Mouse (Mus musculus) neural tube, embryonic 11.5 days (tissue): Measurements from ENCODE around the gene Dcaf15. TPM values are rescaled to one million over a fixed set of nuclear protein-coding genes. Genes with fewer than 3 reads are reported as not detected.

Experiments
- ATAC-seq: fragments of 200-750 bp; cut with Nextera tagmentation; 2 replicates; pipeline ENCODE4 v1.8.0; 2017; ENCODE audit warnings: moderate number of reproducible peaks, mild to moderate bottlenecking, moderate TSS enrichment, moderate library complexity; ENCODE audit not compliant: insufficient read depth, low FRiP score, low TSS enrichment
- DNase-seq: peaks from one replicate; pipeline ENCODE4 v3.0.0-alpha.2; 2015; ENCODE audit warnings: low spot score
- H3K27ac ChIP-seq: fragments of 300-500 bp; sonication (generic); 2 replicates; pipeline ENCODE4 v1.5.1; 2014; ENCODE audit warnings: low read depth, mild to moderate bottlenecking, low read length
- H3K27me3 ChIP-seq: fragments of 300-500 bp; sonication (generic); 2 replicates; pipeline ENCODE4 v1.6.1; 2014; ENCODE audit warnings: mild to moderate bottlenecking, low read length, mixed read lengths; ENCODE audit not compliant: control insufficient read depth, insufficient read depth
- H3K36me3 ChIP-seq: fragments of 300-500 bp; sonication (generic); 2 replicates; pipeline ENCODE4 v1.6.1; 2014; ENCODE audit warnings: mild to moderate bottlenecking, low read length, moderate library complexity, mixed read lengths; ENCODE audit not compliant: control insufficient read depth, insufficient read depth
- H3K4me1 ChIP-seq: fragments of 300-500 bp; sonication (generic); 2 replicates; pipeline ENCODE4 v1.6.1; 2014; ENCODE audit warnings: low read length, mixed read lengths; ENCODE audit not compliant: control insufficient read depth, insufficient read depth
- H3K4me2 ChIP-seq: fragments of 300-500 bp; sonication (generic); 2 replicates; pipeline ENCODE4 v1.6.1; 2014; ENCODE audit warnings: low read depth, mild to moderate bottlenecking, moderate library complexity
- H3K4me3 ChIP-seq: fragments of 300-500 bp; sonication (generic); 2 replicates; pipeline ENCODE4 v1.5.1; 2014; ENCODE audit warnings: low read depth, low read length
- H3K9ac ChIP-seq: fragments of 300-500 bp; sonication (generic); 2 replicates; pipeline ENCODE4 v1.6.1; 2014; ENCODE audit warnings: mild to moderate bottlenecking, low read length
- H3K9me3 ChIP-seq: fragments of 300-500 bp; sonication (generic); 2 replicates; pipeline ENCODE4 v1.6.1; 2016; ENCODE audit warnings: low read length; ENCODE audit not compliant: control insufficient read depth
- WGBS: fragments of 180-500 bp; shearing (Covaris S2); extraction: QIAGEN DNeasy Blood & Tissue Kit; methylation state at CpG from one replicate; pipeline ENCODE4 v1.1.7; 2014; 5-methylcytosine and 5-hydroxymethylcytosine counted together
- polyA plus RNA-seq: library from polyadenylated mRNA; unstranded; fragments of >200 nt; fragmentation: Nextera tagmentation; extraction: Ambion mirVana; gene quantifications from 2 replicates; pipeline ENCODE4 v1.2.1, GENCODE M21; 2014

Gene Dcaf15
- polyA plus RNA-seq, result 17.0 and 17.1 TPM in 2 replicates

- H3K9ac ChIP-seq, result peak within 1 kb of the TSS; percentile 74
- H3K36me3 ChIP-seq, result peaks cover 5% of the 10 kb centered on the region
- peaks cover 12% of the 10 kb centered on the region for H3K4me1 ChIP-seq
- peak within 1 kb of the TSS; percentile 76 for H3K27ac ChIP-seq
- ATAC-seq, result peak; percentile 96
- no peaks in the 10 kb centered on the region for H3K27me3 ChIP-seq
- H3K4me2 ChIP-seq, result peak within 1 kb of the TSS; percentile 80
- H3K4me3 ChIP-seq, result peak within 1 kb of the TSS; percentile 64
- no peaks in the 10 kb centered on the region for H3K9me3 ChIP-seq
- 8% methylated on average over 40 of the region's 42 CpGs for WGBS
- DNase-seq, result peak; percentile 98
These were observed at the start of gene Dcaf15 for GRCm38 (mm10) chr8:84104697-84105609. Gene Dcaf15, minus strand, starts transcription at chr8:84104768.

- ATAC-seq (no peak), DNase-seq (no peak)
- Histone ChIP-seq H3K4me3 (no peak overlapping the region), H3K9me3 (no peaks in the 10 kb centered on the region), H3K36me3 (peaks cover under 1% of the 10 kb centered on the region; the same call in 1 of the 2 replicates), H3K4me2 (no peak overlapping the region), H3K27me3 (no peaks in the 10 kb centered on the region), H3K27ac (no peak overlapping the region), H3K9ac (no peak overlapping the region), H3K4me1 (no peaks in the 10 kb centered on the region; the same call in 1 of the 2 replicates)
- WGBS, result 76% methylated on average over 3 of the region's 3 CpGs
These were observed 44.6 kb upstream of the Dcaf15 start for GRCm38 (mm10) chr8:84149181-84149580.

GRCm38 (mm10) chr8:84148531-84148850, 43.9 kb upstream of the Dcaf15 start:
- no peaks in the 10 kb centered on the region for H3K9me3 ChIP-seq
- no peak for DNase-seq
- H3K27ac ChIP-seq, result no peak overlapping the region
- WGBS, result 94% methylated on average over 5 of the region's 5 CpGs
- H3K4me3 ChIP-seq, result no peak overlapping the region
- H3K4me1 ChIP-seq, result no peaks in the 10 kb centered on the region; the same call in 1 of the 2 replicates
- peak; percentile 16; the same call in 1 of the 2 replicates for ATAC-seq
- H3K9ac ChIP-seq, result no peak overlapping the region
- H3K36me3 ChIP-seq, result peaks cover 6% of the 10 kb centered on the region
- H3K4me2 ChIP-seq, result no peak overlapping the region; the same call in 1 of the 2 replicates
- no peaks in the 10 kb centered on the region for H3K27me3 ChIP-seq

GRCm38 (mm10) chr8:84147769-84148530, 43.4 kb upstream of the Dcaf15 start, which contains the start of the genes Cc2d1a and 4930432K21Rik:
Gene Cc2d1a, minus strand, starts transcription at chr8:84147936.
Gene 4930432K21Rik, plus strand, starts transcription at chr8:84148025.
- Histone ChIP-seq H3K4me1 (no peaks in the 10 kb centered on the region; the same call in 1 of the 2 replicates), H3K4me2 (peak within 1 kb of the TSS; percentile 91), H3K9ac (peak within 1 kb of the TSS; percentile 80), H3K27ac (no peak within 1 kb of the TSS), H3K9me3 (no peaks in the 10 kb centered on the region), H3K36me3 (peaks cover 11% of the 10 kb centered on the region), H3K27me3 (no peaks in the 10 kb centered on the region), H3K4me3 (peak within 1 kb of the TSS; percentile 63)
- WGBS, result 18% methylated on average over 49 of the region's 49 CpGs
- peak; percentile 92 for DNase-seq
- ATAC-seq, result peak; percentile 90

GRCm38 (mm10) chr8:84147324-84147766, 42.8 kb upstream of the Dcaf15 start:
- Histone ChIP-seq H3K4me1 (no peaks in the 10 kb centered on the region; the same call in 1 of the 2 replicates), H3K36me3 (peaks cover 12% of the 10 kb centered on the region), H3K27ac (no peak overlapping the region), H3K9me3 (no peaks in the 10 kb centered on the region), H3K4me3 (peak overlapping the region; percentile 63), H3K4me2 (peak overlapping the region; percentile 91), H3K9ac (peak overlapping the region; percentile 80), H3K27me3 (no peaks in the 10 kb centered on the region)
- ATAC-seq, result no peak
- WGBS, result 10% methylated on average over 14 of the region's 14 CpGs
- no peak for DNase-seq

GRCm38 (mm10) chr8:84144636-84145245, 40.2 kb upstream of the Dcaf15 start:
- H3K4me2 ChIP-seq, result no peak overlapping the region
- H3K4me3 ChIP-seq, result no peak overlapping the region
- H3K9me3 ChIP-seq, result no peaks in the 10 kb centered on the region
- H3K4me1 ChIP-seq, result no peaks in the 10 kb centered on the region; the same call in 1 of the 2 replicates
- ATAC-seq, result no peak
- no peaks in the 10 kb centered on the region for H3K27me3 ChIP-seq
- no peak for DNase-seq
- 93% methylated on average over 8 of the region's 8 CpGs for WGBS
- H3K36me3 ChIP-seq, result peaks cover 12% of the 10 kb centered on the region
- H3K27ac ChIP-seq, result no peak overlapping the region
- no peak overlapping the region for H3K9ac ChIP-seq

GRCm38 (mm10) chr8:84140838-84141237, 36.3 kb upstream of the Dcaf15 start:
- WGBS, result 93% methylated on average over 4 of the region's 4 CpGs
- no peak overlapping the region for H3K9ac ChIP-seq
- H3K36me3 ChIP-seq, result peaks cover 26% of the 10 kb centered on the region
- H3K27me3 ChIP-seq, result no peaks in the 10 kb centered on the region
- no peak overlapping the region for H3K4me3 ChIP-seq
- no peaks in the 10 kb centered on the region for H3K9me3 ChIP-seq
- no peak overlapping the region for H3K27ac ChIP-seq
- DNase-seq (no peak), ATAC-seq (no peak)
- H3K4me2 ChIP-seq, result no peak overlapping the region
- no peaks in the 10 kb centered on the region for H3K4me1 ChIP-seq

- 91% methylated on average over 3 of the region's 3 CpGs for WGBS
- H3K27me3 ChIP-seq, result no peaks in the 10 kb centered on the region
- no peak overlapping the region for H3K4me3 ChIP-seq
- no peaks in the 10 kb centered on the region for H3K9me3 ChIP-seq
- peaks cover 28% of the 10 kb centered on the region for H3K36me3 ChIP-seq
- DNase-seq, result no peak
- no peak overlapping the region for H3K27ac ChIP-seq
- no peaks in the 10 kb centered on the region for H3K4me1 ChIP-seq
- ATAC-seq, result no peak
- no peak overlapping the region for H3K4me2 ChIP-seq
- H3K9ac ChIP-seq, result no peak overlapping the region
These were observed 33.3 kb upstream of the Dcaf15 start for GRCm38 (mm10) chr8:84137848-84138247.
